Mouse (Mus musculus): ENCODE results near the gene Gm20388. TPM values are rescaled to one million over a fixed set of nuclear protein-coding genes. Genes with fewer than 3 reads are reported as not detected.

The Gm20388 gene
- total RNA-seq, 2 experiments from 2014 or later: 2.4 to 2.6 TPM

- no peak for TF ChIP-seq CTCF (IDR thresholded peaks at IDR 0.05)
- Histone ChIP-seq H3K4me3 (peak overlapping the region; percentile 48), H3K27ac (no peak overlapping the region)
- intact Hi-C loops (cut with DNase I): no loop called here
- no peak for DNase-seq (ENCODE audit: extremely low spot score in 1 of 2, low spot score in 2 of 2)
Measured at GRCm38 (mm10) chr8:121083936-121084209, 1173.2 kb downstream of the Gm20388 start.

DNA sequence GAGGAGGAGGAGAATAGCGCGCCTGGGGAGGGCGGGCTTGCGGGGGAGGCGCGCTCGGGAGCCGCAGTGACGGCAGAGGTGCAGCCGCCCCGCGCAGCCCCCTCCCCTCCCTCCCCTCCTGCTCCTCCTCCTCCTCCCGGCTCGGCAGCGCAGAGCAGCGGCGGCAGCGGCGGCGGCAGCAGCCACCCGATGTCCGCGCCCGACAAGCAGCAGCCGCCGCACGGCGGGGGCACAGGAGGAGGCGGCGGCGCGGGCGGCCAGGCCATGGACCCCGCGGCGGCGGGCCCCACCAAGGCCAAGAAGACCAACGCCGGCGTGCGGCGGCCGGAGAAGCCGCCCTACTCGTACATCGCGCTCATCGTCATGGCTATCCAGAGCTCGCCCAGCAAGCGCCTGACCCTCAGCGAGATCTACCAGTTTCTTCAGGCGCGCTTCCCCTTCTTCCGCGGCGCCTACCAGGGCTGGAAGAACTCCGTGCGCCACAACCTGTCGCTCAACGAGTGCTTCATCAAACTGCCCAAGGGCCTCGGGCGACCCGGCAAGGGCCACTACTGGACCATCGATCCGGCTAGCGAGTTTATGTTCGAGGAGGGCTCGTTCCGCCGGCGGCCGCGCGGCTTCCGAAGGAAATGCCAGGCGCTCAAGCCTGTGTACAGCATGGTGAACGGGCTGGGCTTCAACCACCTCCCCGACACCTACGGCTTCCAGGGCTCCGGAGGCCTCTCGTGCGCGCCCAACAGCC lies 1173.7 kb downstream of the Gm20388 start, which contains the start of gene Foxf1:
Foxf1 (plus strand) TSS at position 177 of the 742 bp plus-strand sequence.
- intact Hi-C loops (cut with DNase I): no loop called here
- Histone ChIP-seq H3K27ac (peak within 1 kb of the TSS; percentile 15; the same call in 1 of the 2 replicates), H3K4me3 (peak within 1 kb of the TSS; percentile 48)
- no peak for TF ChIP-seq CTCF (IDR thresholded peaks at IDR 0.05)
- DNase-seq (ENCODE audit: extremely low spot score in 1 of 2, low spot score in 2 of 2): no peak

GRCm38 (mm10) chr8:121085011-121085410 lies 1174.4 kb downstream of the Gm20388 start:
- no peak overlapping the region for H3K27ac ChIP-seq
- TF ChIP-seq CTCF (IDR thresholded peaks at IDR 0.05): no peak
- peak overlapping the region; percentile 48 for H3K4me3 ChIP-seq
- intact Hi-C loops (cut with DNase I): loop anchor here (5.0 kb wide), 1 partner anchor 188 kb away; no protein-coding TSS in a partner anchor
- no peak for DNase-seq (ENCODE audit: extremely low spot score in 1 of 2, low spot score in 2 of 2)

DNA sequence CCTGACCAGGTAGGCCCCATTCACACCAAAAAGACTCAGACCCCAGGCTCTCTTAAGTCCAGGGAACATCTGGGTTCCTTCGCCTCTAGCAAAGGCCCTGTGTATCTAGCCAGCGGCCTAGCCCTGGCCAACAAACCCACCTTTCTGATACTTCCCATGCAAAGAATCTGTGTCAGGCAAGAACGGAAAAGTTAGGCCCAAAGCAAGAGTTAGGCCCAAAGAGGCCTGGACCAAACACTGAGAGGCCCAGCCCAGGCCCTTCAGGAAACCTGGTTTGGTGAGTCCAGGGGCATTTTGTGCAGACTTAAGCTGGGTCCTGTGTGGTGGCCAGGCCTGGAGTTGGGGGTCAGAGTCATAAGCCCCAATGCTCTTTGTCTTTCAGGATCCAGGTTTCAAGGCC lies 1174.9 kb downstream of the Gm20388 start:
- Histone ChIP-seq H3K4me3 (no peak overlapping the region; the same call in 1 of the 2 replicates), H3K27ac (no peak overlapping the region)
- intact Hi-C loops (cut with DNase I): loop anchor here (5.0 kb wide), 1 partner anchor 188 kb away; no protein-coding TSS in a partner anchor
- no peak for TF ChIP-seq CTCF (IDR thresholded peaks at IDR 0.05)
- no peak for DNase-seq (ENCODE audit: extremely low spot score in 1 of 2, low spot score in 2 of 2)

GRCm38 (mm10) chr8:121086004-121086900 lies 1175.6 kb downstream of the Gm20388 start:
- no peak overlapping the region for H3K4me3 ChIP-seq
- H3K27ac ChIP-seq: no peak overlapping the region
- DNase-seq (ENCODE audit: extremely low spot score in 1 of 2, low spot score in 2 of 2): no peak
- intact Hi-C loops (cut with DNase I): loop anchor here (5.0 kb wide), 1 partner anchor 189 kb away; no protein-coding TSS in a partner anchor
- no peak for TF ChIP-seq CTCF (IDR thresholded peaks at IDR 0.05)

DNA sequence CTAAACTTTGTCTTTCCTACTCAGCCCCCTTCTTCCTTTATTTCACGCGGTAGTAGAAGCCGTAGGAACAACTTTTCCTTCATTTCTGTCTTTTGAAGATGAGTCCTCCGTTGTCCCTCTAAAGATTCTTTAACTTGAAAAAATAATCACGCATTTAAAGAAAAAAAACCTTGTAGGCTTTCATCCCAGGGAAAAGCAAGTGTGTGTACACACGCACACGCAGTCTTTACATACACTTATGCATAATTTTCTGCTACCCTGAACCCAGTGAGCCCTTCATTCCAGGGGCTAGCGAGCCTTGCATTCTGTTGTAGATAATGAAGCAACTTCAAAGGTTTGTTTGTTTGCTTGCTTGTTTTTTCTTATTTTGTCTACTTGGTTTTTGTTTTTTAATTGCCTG lies 1177.6 kb downstream of the Gm20388 start:
- no peak for DNase-seq (ENCODE audit: extremely low spot score in 1 of 2, low spot score in 2 of 2)
- intact Hi-C loops (cut with DNase I): loop anchor here (5.0 kb wide), 1 partner anchor 191 kb away; no protein-coding TSS in a partner anchor
- H3K4me3 ChIP-seq: no peak overlapping the region
- TF ChIP-seq CTCF (IDR thresholded peaks at IDR 0.05): no peak
- H3K27ac ChIP-seq: no peak overlapping the region

DNA sequence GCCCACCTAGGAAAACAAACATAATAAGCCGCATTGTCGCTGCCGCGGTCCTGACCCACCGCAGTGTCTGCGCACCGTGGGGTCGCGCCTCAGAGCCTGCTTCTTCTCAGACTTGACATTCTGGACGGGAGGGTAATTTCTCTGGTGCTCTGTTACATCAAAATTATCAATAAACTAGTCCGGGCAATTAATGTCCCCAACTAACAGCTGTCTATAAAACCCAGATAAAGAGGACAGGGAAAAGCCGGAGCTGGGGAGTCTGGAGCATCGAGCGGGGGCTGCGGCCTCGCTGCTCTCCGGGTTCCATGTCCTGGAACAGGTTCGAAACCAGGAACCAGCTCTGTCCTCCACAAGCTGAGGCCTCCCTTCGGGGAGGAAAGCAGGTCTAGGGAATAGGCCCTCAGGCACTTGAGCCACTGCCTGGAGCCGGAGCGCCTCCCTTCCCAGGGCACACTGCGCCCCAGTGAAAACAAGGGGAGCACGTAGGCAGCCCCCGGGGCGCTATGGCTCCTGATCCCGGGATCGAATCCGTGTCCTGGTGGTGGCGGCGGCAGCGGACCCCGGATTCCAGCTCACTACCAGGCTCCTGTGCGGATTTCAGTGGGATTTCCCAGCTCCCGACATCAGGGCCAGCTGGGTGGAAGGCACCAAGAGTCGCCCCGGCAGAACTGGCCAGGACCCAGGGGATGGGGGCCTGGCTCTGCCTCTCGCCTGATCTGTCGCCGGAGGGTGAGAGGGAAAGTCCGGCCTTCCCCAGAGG lies 1178.4 kb downstream of the Gm20388 start:
- no peak for TF ChIP-seq CTCF (IDR thresholded peaks at IDR 0.05)
- no peak for DNase-seq (ENCODE audit: extremely low spot score in 1 of 2, low spot score in 2 of 2)
- intact Hi-C loops (cut with DNase I): loop anchor here (5.0 kb wide), 1 partner anchor 192 kb away; no protein-coding TSS in a partner anchor

DNA sequence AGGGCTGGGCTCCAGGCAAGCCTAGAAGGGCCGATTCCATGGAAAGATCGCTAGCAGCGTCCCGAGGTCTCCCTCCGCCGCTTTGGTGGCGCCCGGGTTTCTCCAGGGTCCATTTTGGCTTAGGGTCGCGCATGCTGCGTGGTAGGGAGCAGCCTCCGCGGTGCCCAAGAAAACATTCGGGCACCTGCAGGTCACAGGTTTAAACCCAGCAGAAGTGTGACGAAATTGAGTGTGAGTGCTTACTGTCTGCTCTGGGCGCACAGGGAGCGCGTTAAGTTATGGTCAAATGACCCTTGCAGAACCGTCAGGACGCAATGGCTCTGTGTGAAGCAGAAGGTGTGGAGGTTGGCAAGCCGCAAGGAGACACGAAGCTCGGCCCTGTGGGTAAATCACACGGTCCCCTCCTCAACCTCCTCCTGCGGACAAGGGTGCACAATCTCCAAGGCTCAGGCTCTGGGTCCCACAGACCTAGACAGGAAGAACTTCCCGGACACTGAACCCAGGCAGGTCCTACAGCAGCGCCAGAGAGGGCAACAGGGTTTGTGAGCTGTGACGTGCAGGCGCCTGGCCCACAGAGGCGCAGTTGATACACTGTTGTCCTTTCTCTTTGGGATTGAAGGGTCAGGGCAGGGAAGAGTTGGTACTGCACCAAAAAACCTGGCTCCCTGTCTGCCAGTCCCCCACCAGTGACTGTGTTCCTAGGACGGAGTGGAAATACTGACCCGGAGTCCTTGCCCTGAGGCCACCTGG lies 1179.2 kb downstream of the Gm20388 start:
- TF ChIP-seq CTCF (IDR thresholded peaks at IDR 0.05): no peak
- intact Hi-C loops (cut with DNase I): loop anchor here (5.0 kb wide), 2 partner anchors 118 to 193 kb away; no protein-coding TSS in a partner anchor
- Histone ChIP-seq H3K4me3 (no peak overlapping the region), H3K27ac (no peak overlapping the region)
- DNase-seq (ENCODE audit: extremely low spot score in 1 of 2, low spot score in 2 of 2): no peak

More for the DNA sequence above, 1178.4 kb downstream of the Gm20388 start:
- Histone ChIP-seq H3K27ac (no peak overlapping the region), H3K4me3 (no peak overlapping the region)

GRCm38 (mm10) chr8:121090716-121091115 lies 1180.1 kb downstream of the Gm20388 start:
- intact Hi-C loops (cut with DNase I): loop anchor here (5.0 kb wide), 1 partner anchor 118 kb away; no protein-coding TSS in a partner anchor
- H3K4me3 ChIP-seq: no peak overlapping the region
- no peak for DNase-seq (ENCODE audit: extremely low spot score in 1 of 2, low spot score in 2 of 2)
- no peak overlapping the region for H3K27ac ChIP-seq
- TF ChIP-seq CTCF (IDR thresholded peaks at IDR 0.05): peak; percentile 8; the same call in 1 of the 2 replicates

DNA sequence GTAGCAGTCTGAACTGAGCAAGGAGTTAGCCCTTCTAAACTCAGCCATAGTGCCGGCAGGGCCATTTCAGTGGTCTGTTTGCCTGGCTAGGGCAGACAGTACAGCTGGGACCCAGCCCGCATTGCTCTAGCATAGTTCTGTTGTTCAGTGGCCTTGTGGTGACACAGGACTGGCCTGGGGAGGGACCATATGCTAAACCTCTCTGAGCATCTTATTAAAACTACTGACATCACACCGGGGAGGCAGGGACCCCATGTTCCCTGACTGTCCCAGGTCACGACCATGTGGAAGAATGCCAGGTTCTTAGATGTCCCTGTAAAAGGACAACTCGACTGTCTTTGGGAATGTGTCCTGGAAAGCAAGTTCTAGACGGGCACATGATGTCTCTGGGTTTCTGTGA lies 1181.5 kb downstream of the Gm20388 start:
- intact Hi-C loops (cut with DNase I): loop anchor here (1.0 to 5.0 kb wide), 3 partner anchors 120 to 415 kb away; no protein-coding TSS in a partner anchor
- no peak for TF ChIP-seq CTCF (IDR thresholded peaks at IDR 0.05)
- Histone ChIP-seq H3K27ac (no peak overlapping the region), H3K4me3 (no peak overlapping the region)
- DNase-seq (ENCODE audit: extremely low spot score in 1 of 2, low spot score in 2 of 2): no peak
